Mouse (Mus musculus) MEL (cell line): ENCODE results near the gene Camkv. TPM values are rescaled to one million over a fixed set of nuclear protein-coding genes. Genes with fewer than 3 reads are reported as not detected.

Experiments used
- DNase-seq: peaks from one replicate; pipeline ENCODE4 v3.0.0; 2011; ENCODE audit warnings: low read depth, low spot score
- H3K27ac ChIP-seq: 2 replicates; pipeline ENCODE4 v1.5.1; 2012; ENCODE audit warnings: low read depth, mild to moderate bottlenecking, control low read depth, low read length, moderate library complexity; ENCODE audit not compliant: control insufficient read depth
- H3K27me3 ChIP-seq, 2 experiments: fragments of 150-350 bp in 1 of 2; sonication (generic) in 1 of 2; 2 replicates each; pipeline ENCODE4 v1.6.1; 2012; ENCODE audit warnings: low read length in 2 of 2, mild to moderate bottlenecking in 2 of 2, improper control_type of control experiment in 1 of 2, moderate library complexity in 1 of 2; ENCODE audit not compliant: insufficient read depth in 2 of 2, control insufficient read depth in 1 of 2
- H3K36me3 ChIP-seq, 2 experiments: 2 replicates each; pipeline ENCODE4 v1.6.1; 2012 to 2014; ENCODE audit warnings: low read length in 2 of 2, improper control_type of control experiment in 1 of 2, inconsistent platforms in 1 of 2, mild to moderate bottlenecking in 1 of 2; ENCODE audit not compliant: insufficient read depth in 2 of 2, control insufficient read depth in 1 of 2
- H3K4me1 ChIP-seq, 2 experiments: fragments of 150-350 bp in 1 of 2; sonication (generic) in 1 of 2; 2 replicates each; pipeline ENCODE4 v1.6.1; 2012; ENCODE audit warnings: low read length in 2 of 2, improper control_type of control experiment in 1 of 2, mild to moderate bottlenecking in 1 of 2; ENCODE audit not compliant: insufficient read depth in 2 of 2, control insufficient read depth in 1 of 2
- H3K4me3 ChIP-seq, 2 experiments: fragments of 150-350 bp in 1 of 2; sonication (generic) in 1 of 2; 2 replicates each; pipeline ENCODE4 v1.5.1; 2012; ENCODE audit warnings: low read depth in 2 of 2, low read length in 2 of 2, mild to moderate bottlenecking in 2 of 2, moderate library complexity in 2 of 2, control low read depth in 1 of 2, improper control_type of control experiment in 1 of 2; ENCODE audit not compliant: control insufficient read depth in 1 of 2, insufficient read depth in 1 of 2
- H3K79me2 ChIP-seq: 2 replicates; pipeline ENCODE4 v1.6.1; 2012; ENCODE audit warnings: mild to moderate bottlenecking, low read length, moderate library complexity; ENCODE audit not compliant: control insufficient read depth, poor library complexity, insufficient read depth
- H3K9ac ChIP-seq: 2 replicates; pipeline ENCODE4 v1.6.1; 2012; ENCODE audit warnings: low read depth, mild to moderate bottlenecking, control low read depth, low read length, moderate library complexity; ENCODE audit not compliant: control insufficient read depth, poor library complexity, severe bottlenecking
- H3K9me3 ChIP-seq: fragments of 150-350 bp; sonication (generic); replicated peaks from 2 replicates; pipeline ENCODE4 v1.6.1; 2012; ENCODE audit warnings: mild to moderate bottlenecking, low read length, improper control_type of control experiment, moderate library complexity; ENCODE audit not compliant: insufficient read depth
- BHLHE40 ChIP-seq: IDR thresholded peaks from 2 replicates; pipeline ENCODE4 v1.6.1; 2012; ENCODE audit warnings: low read depth, mild to moderate bottlenecking, inconsistent platforms, low read length, improper control_type of control experiment, borderline replicate concordance
- CHD1 ChIP-seq: IDR thresholded peaks from 2 replicates; pipeline ENCODE4 v1.6.1; 2012; ENCODE audit warnings: low read depth, mild to moderate bottlenecking, inconsistent platforms, low read length, improper control_type of control experiment
- CTCF ChIP-seq, 3 experiments: IDR thresholded peaks in 2 of 3; conservative IDR thresholded peaks in 1 of 3; 2 replicates each; pipeline ENCODE4 v1.5.1; 2011 to 2012; ENCODE audit warnings: low read length in 3 of 3, low read depth in 2 of 3, mild to moderate bottlenecking in 2 of 3, improper control_type of control experiment in 1 of 3, inconsistent platforms in 1 of 3, mixed read lengths in 1 of 3, moderate library complexity in 1 of 3; ENCODE audit not compliant: control insufficient read depth in 1 of 3, insufficient read depth in 1 of 3, poor library complexity in 1 of 3, severe bottlenecking in 1 of 3
- ELF1 ChIP-seq: IDR thresholded peaks from 2 replicates; pipeline ENCODE4 v1.6.1; 2014; ENCODE audit warnings: low read depth, mild to moderate bottlenecking, inconsistent platforms, low read length, improper control_type of control experiment, moderate library complexity
- EP300 ChIP-seq, 2 experiments: IDR thresholded peaks; 2 replicates each; pipeline ENCODE4 v1.6.1; 2011; ENCODE audit warnings: improper control_type of control experiment in 2 of 2, low read length in 2 of 2, low read depth in 1 of 2, mild to moderate bottlenecking in 1 of 2
- ETS1 ChIP-seq: IDR thresholded peaks from 2 replicates; pipeline ENCODE4 v1.6.1; 2012; ENCODE audit warnings: low read depth, mild to moderate bottlenecking, inconsistent platforms, low read length, improper control_type of control experiment, moderate library complexity
- GABPA ChIP-seq: IDR thresholded peaks from 2 replicates; pipeline ENCODE4 v1.6.1; 2012; ENCODE audit warnings: low read depth, mild to moderate bottlenecking, inconsistent platforms, low read length, improper control_type of control experiment, moderate library complexity
- GATA1 ChIP-seq: IDR thresholded peaks from 2 replicates; pipeline ENCODE4 v1.6.1; 2011; ENCODE audit warnings: low read depth, low read length, improper control_type of control experiment
- HCFC1 ChIP-seq: IDR thresholded peaks from 2 replicates; pipeline ENCODE4 v1.6.1; 2012; ENCODE audit warnings: low read depth, mild to moderate bottlenecking, inconsistent platforms, low read length, improper control_type of control experiment, moderate library complexity
- JUND ChIP-seq: IDR thresholded peaks from 2 replicates; pipeline ENCODE4 v1.6.1; 2011; ENCODE audit warnings: low read depth, mild to moderate bottlenecking, improper control_type of control experiment, low read length
- KAT2A ChIP-seq: conservative IDR thresholded peaks from 2 replicates; pipeline ENCODE4 v1.6.1; 2012; ENCODE audit warnings: low read depth, low read length, improper control_type of control experiment, inconsistent platforms
- MAFK ChIP-seq: IDR thresholded peaks from 2 replicates; pipeline ENCODE4 v1.6.1; 2011; ENCODE audit warnings: low read depth, mild to moderate bottlenecking, low read length, improper control_type of control experiment, borderline replicate concordance
- MAX ChIP-seq: IDR thresholded peaks from 2 replicates; pipeline ENCODE4 v1.6.1; 2011; ENCODE audit warnings: low read length, improper control_type of control experiment
- MAZ ChIP-seq: IDR thresholded peaks from 2 replicates; pipeline ENCODE4 v1.6.1; 2012; ENCODE audit warnings: low read depth, mild to moderate bottlenecking, inconsistent platforms, low read length, improper control_type of control experiment
- MEF2A ChIP-seq: IDR thresholded peaks from 2 replicates; pipeline ENCODE4 v1.6.1; 2014; ENCODE audit warnings: low read depth, mild to moderate bottlenecking, inconsistent platforms, low read length, improper control_type of control experiment; ENCODE audit not compliant: poor library complexity, insufficient replicate concordance, severe bottlenecking; ENCODE audit errors: extremely low read depth
- MXI1 ChIP-seq: IDR thresholded peaks from 2 replicates; pipeline ENCODE4 v1.6.1; 2011; ENCODE audit warnings: mild to moderate bottlenecking, low read depth, low read length, improper control_type of control experiment
- MYB ChIP-seq: IDR thresholded peaks from 2 replicates; pipeline ENCODE4 v1.6.1; 2011; ENCODE audit warnings: mild to moderate bottlenecking, low read depth, low read length, improper control_type of control experiment
- MYC ChIP-seq: IDR thresholded peaks from 2 replicates; pipeline ENCODE4 v1.6.1; 2011; ENCODE audit warnings: low read depth, mild to moderate bottlenecking, low read length, improper control_type of control experiment, moderate library complexity
- NRF1 ChIP-seq: IDR thresholded peaks from 2 replicates; pipeline ENCODE4 v1.6.1; 2014; ENCODE audit warnings: low read depth, mild to moderate bottlenecking, inconsistent platforms, low read length, improper control_type of control experiment, moderate library complexity; ENCODE audit not compliant: poor library complexity, insufficient read depth, severe bottlenecking
- POLR2AphosphoS2 ChIP-seq: IDR thresholded peaks from 2 replicates; pipeline ENCODE4 v1.6.1; 2011; ENCODE audit warnings: low read length, improper control_type of control experiment
- SIN3A ChIP-seq: IDR thresholded peaks from 2 replicates; pipeline ENCODE4 v1.6.1; 2012; ENCODE audit warnings: low read length, improper control_type of control experiment, inconsistent platforms
- SMC3 ChIP-seq: IDR thresholded peaks from 2 replicates; pipeline ENCODE4 v1.6.1; 2011; ENCODE audit warnings: low read depth, low read length, improper control_type of control experiment
- TCF12 ChIP-seq: IDR thresholded peaks from 2 replicates; pipeline ENCODE4 v1.6.1; 2014; ENCODE audit warnings: low read depth, mild to moderate bottlenecking, inconsistent platforms, low read length, improper control_type of control experiment, moderate library complexity
- UBTF ChIP-seq: IDR thresholded peaks from 2 replicates; pipeline ENCODE4 v1.6.1; 2012; ENCODE audit warnings: low read depth, mild to moderate bottlenecking, inconsistent platforms, low read length, improper control_type of control experiment, moderate library complexity, borderline replicate concordance; ENCODE audit not compliant: insufficient read depth
- USF1 ChIP-seq: IDR thresholded peaks from 2 replicates; pipeline ENCODE4 v1.6.1; 2014; ENCODE audit warnings: low read depth, mild to moderate bottlenecking, inconsistent platforms, low read length, improper control_type of control experiment, moderate library complexity
- ZKSCAN1 ChIP-seq: IDR thresholded peaks from 2 replicates; pipeline ENCODE4 v1.6.1; 2012; ENCODE audit warnings: low read depth, mild to moderate bottlenecking, inconsistent platforms, low read length, improper control_type of control experiment, moderate library complexity
- ZMIZ1 ChIP-seq: IDR thresholded peaks from 2 replicates; pipeline ENCODE4 v1.6.1; 2012; ENCODE audit warnings: low read depth, mild to moderate bottlenecking, inconsistent platforms, low read length, improper control_type of control experiment, moderate library complexity
- polyA plus RNA-seq, 2 experiments: library from polyadenylated mRNA; stranded (reverse) in 1 of 2; unstranded in 1 of 2; fragments of >175 nt in 1 of 2; fragments of >200 nt in 1 of 2; gene quantifications; 2 replicates each; pipeline versions ENCODE4 v1.2.1 to v1.2.4; 2012; ENCODE audit warnings: low replicate concordance in 2 of 2, low read depth in 1 of 2; ENCODE audit not compliant: insufficient read length in 2 of 2, insufficient read depth in 1 of 2, missing spikeins in 1 of 2
- total RNA-seq: library from RNA; depleted of rRNA; stranded (reverse); fragments of 300-350 nt; gene quantifications from 2 replicates; pipeline ENCODE4 v1.2.3, GENCODE M21; 2012

The Camkv gene
- total and polyA plus RNA-seq, 3 experiments, result 0.08 to 0.14 TPM; not detected in 1

DNA sequence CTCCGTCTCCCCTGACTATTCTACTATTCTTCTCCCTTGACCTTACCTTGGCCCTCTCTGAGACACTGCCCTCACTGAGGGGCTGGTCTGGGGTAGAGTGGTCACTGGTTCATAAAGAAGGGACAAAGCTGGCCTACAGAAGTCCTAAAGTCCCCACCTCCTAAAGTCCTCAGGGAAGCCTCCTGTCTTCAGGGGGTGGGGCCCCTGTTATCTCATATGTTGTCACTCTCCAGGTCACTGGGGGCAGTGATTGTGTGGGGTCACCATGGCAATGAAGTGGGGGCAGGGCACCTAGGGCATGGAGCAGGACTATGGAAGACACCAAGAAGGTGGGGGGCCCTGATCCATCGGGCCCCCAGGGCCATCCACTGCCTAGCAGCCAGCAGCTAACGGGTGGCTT is 7.3 kb upstream of the Camkv start, which contains the start of gene Actl11:
TSS of gene Actl11 (plus strand) at position 301 of the 400 bp plus-strand sequence.
- Histone ChIP-seq H3K79me2 (no peaks in the 10 kb centered on the region), H3K27ac (no peak within 1 kb of the TSS), H3K9ac (peak within 1 kb of the TSS; percentile 29; the same call in 1 of the 2 replicates), H3K4me3 (peak within 1 kb of the TSS; percentile 4 to 22; a peak in 3 of 4 replicates), H3K27me3 (no peaks in the 10 kb centered on the region), H3K9me3 (no peaks in the 10 kb centered on the region)
- DNase-seq, result no peak
- TF ChIP-seq GATA1 (no peak), BHLHE40 (no peak), KAT2A (no peak), SIN3A (no peak), NRF1 (no peak), POLR2AphosphoS2 (no peak), USF1 (no peak), MXI1 (no peak), MEF2A (no peak), ELF1 (no peak)
- TF ChIP-seq, all 39 proteins: peak for 0
- Histone ChIP-seq H3K4me1 (peaks cover 2 to 18% of the 10 kb centered on the region in 2 experiments), H3K36me3 (peaks cover 0 to 2% of the 10 kb centered on the region in 2 experiments; a peak in 1 of 4 replicates)

DNA sequence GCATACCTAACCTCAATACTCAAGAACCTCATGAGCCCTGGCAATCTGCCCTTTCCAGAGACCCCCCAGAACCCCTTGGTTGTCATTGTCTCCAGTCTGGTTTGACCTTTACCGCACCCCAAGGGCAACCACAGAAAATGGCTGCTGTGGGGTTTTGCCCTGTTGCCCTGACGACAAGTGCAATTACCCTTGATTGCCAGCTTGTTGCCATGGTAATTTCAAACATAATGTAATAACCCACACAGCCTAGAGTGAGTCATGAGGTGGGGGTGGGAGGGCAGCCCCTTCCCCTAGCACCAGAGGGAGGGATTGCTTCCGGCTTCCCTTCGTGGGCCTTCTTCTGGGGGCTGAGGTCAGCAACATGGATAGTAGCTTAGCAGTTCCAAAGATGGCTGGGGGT is 3.3 kb upstream of the Camkv start:
- no peak for DNase-seq
- no peak overlapping the region for H3K27ac ChIP-seq
- no peak overlapping the region for H3K4me3 ChIP-seq
- 0 out of 4 replicates have a peak, but pooled peaks cover 0 to 4% of the 10 kb centered on the region in 2 experiments for H3K36me3 ChIP-seq
- TF ChIP-seq ZMIZ1 (no peak), EP300 (IDR thresholded peaks at IDR 0.05; ENCODE audit: low read depth in 1 of 2, low read length in 2 of 2) (no peak), SMC3 (no peak), SIN3A (no peak), GABPA (no peak), UBTF (no peak), HCFC1 (no peak), MAX (no peak), MYB (no peak), USF1 (no peak), MAZ (no peak), CHD1 (no peak), ZKSCAN1 (no peak), MAFK (no peak), ETS1 (no peak), CTCF (IDR thresholded peaks at IDR 0.05 in 2 of 3, conservative IDR thresholded peaks at IDR 0.05 in 1 of 3; ENCODE audit: control insufficient read depth in 1 of 3, insufficient read depth in 1 of 3, low read depth in 2 of 3, low read length in 3 of 3, poor library complexity in 1 of 3, severe bottlenecking in 1 of 3) (no peak), JUND (no peak), TCF12 (no peak), MYC (no peak)
- peaks cover 0 to 9% of the 10 kb centered on the region in 2 experiments; a peak in 3 of 4 replicates for H3K4me1 ChIP-seq
- no peak overlapping the region for H3K9ac ChIP-seq
- peaks cover 6 to 11% of the 10 kb centered on the region in 2 experiments for H3K27me3 ChIP-seq
- no peaks in the 10 kb centered on the region for H3K79me2 ChIP-seq
- no peaks in the 10 kb centered on the region for H3K9me3 ChIP-seq
